Mouse (Mus musculus) hindbrain, embryonic 15.5 days (tissue): Measurements from ENCODE around the gene Flywch2. TPM values are rescaled to one million over a fixed set of nuclear protein-coding genes. Genes with fewer than 3 reads are reported as not detected.

Experiments used
- ATAC-seq: fragments of 200-750 bp; cut with Nextera tagmentation; 2 replicates; pipeline ENCODE4 v1.8.0; 2017; ENCODE audit warnings: low read depth, moderate number of reproducible peaks, moderate TSS enrichment; ENCODE audit not compliant: low FRiP score
- H3K27ac ChIP-seq: fragments of 300-500 bp; sonication (generic); replicated peaks from 2 replicates; pipeline ENCODE4 v1.5.1; 2015; ENCODE audit warnings: mild to moderate bottlenecking, inconsistent platforms
- H3K27me3 ChIP-seq: fragments of 300-500 bp; sonication (generic); 2 replicates; pipeline ENCODE4 v1.6.1; 2015; ENCODE audit warnings: control low read depth, inconsistent platforms
- H3K36me3 ChIP-seq: fragments of 300-500 bp; sonication (generic); 2 replicates; pipeline ENCODE4 v1.6.1; 2015; ENCODE audit warnings: control low read depth, inconsistent platforms
- H3K4me1 ChIP-seq: fragments of 300-500 bp; sonication (generic); replicated peaks from 2 replicates; pipeline ENCODE4 v1.6.1; 2015; ENCODE audit warnings: control low read depth, inconsistent platforms
- H3K4me2 ChIP-seq: fragments of 300-500 bp; sonication (generic); 2 replicates; pipeline ENCODE4 v1.6.1; 2015; ENCODE audit warnings: moderate library complexity, mild to moderate bottlenecking, inconsistent platforms
- H3K4me3 ChIP-seq: fragments of 300-500 bp; sonication (generic); 2 replicates; pipeline ENCODE4 v1.5.1; 2015; ENCODE audit warnings: mild to moderate bottlenecking, inconsistent platforms
- H3K9ac ChIP-seq: fragments of 300-500 bp; sonication (generic); 2 replicates; pipeline ENCODE4 v1.6.1; 2015; ENCODE audit warnings: inconsistent platforms
- H3K9me3 ChIP-seq: fragments of 300-500 bp; sonication (generic); 2 replicates; pipeline ENCODE4 v1.6.1; 2016; ENCODE audit warnings: control low read depth, inconsistent platforms
- WGBS: fragments of 180-500 bp; shearing (Covaris S2); methylation state at CpG from one replicate; pipeline ENCODE4 v1.1.7; 2015; 5-methylcytosine and 5-hydroxymethylcytosine counted together
- polyA plus RNA-seq: library from polyadenylated mRNA; unstranded; fragments of >200 nt; fragmentation: Nextera tagmentation; extraction: Ambion mirVana; gene quantifications from 2 replicates; pipeline ENCODE4 v1.2.1, GENCODE M21; 2015

Flywch2 gene
- polyA plus RNA-seq, 1 experiment from 2014 or later: 83.9 TPM

DNA sequence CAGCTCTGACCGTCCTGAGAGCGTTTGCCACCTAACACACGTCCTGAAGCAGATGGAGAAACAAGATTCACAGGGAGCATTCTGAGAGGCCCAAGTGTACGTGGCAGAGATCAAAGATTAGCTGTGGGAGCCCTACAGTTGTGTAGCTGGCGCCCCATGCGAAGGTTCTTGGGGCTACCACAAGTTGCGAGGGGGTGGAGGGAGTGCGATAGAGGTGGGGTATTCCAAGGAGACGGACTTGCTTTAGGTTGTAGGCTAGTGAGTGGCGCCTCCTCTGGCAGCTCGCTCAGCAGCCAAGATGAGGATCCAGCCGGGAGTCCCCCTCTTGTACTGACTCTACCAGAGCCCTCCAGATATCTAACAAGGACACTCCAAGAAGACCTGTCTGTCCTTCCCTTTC lies 39.6 kb downstream of the Flywch2 start:
- H3K9me3 ChIP-seq: no peaks in the 10 kb centered on the region
- H3K27ac ChIP-seq: no peak overlapping the region
- peaks cover 48% of the 10 kb centered on the region for H3K27me3 ChIP-seq
- peaks cover 28% of the 10 kb centered on the region for H3K4me1 ChIP-seq
- peaks cover 2% of the 10 kb centered on the region; the same call in 1 of the 2 replicates for H3K36me3 ChIP-seq
- H3K4me2 ChIP-seq: peak overlapping the region; percentile 90
- peak overlapping the region; percentile 44; the same call in 1 of the 2 replicates for H3K4me3 ChIP-seq
- no peak for ATAC-seq
- H3K9ac ChIP-seq: no peak overlapping the region
- 2% methylated on average over 12 of the region's 12 CpGs for WGBS

DNA sequence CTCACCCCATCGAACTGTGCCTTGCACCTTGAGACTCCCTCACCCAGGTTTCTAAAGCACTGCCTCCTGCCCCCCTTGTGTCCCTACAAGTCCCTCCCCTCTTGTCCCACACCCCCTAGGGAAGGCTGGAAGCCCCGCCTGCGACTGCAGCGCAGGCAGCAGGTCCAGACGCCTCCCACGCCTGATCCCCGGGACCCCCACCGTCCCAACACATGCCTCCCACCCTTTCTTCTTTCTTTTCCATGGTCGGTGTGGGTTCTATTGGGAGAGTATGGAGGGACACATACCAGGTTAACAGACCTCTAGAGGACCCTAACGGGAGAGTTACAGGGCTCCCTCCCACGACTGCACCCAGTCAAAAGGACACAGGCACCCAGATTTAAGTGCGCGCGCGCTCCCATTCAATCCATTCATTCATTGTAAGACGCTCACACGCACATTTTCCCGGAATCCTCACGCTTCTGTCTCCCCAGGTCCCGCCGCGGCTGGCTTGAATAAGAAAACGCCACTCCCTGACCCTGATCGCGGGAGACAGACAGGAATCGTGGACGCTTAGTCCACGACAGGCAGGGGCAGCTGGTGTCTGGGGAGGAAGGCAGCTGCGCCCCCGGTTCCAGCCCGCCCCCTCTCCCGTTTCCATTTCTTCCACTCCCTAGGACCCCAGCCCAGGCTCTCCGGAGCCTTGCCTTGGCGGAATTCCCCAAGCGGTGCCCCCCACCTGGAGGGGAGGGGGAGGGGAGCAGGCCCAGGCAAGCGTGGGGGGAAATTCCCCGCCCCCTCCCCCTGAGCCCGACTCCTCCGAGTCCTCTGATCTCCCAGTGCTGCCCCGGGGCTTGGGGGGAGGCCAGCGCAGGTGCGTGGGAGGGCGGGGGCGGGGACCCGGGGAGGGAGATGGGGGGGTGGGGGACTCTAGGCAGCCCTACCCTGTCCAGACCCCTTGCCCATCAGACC lies 40.3 kb downstream of the Flywch2 start, which contains the start of gene Kremen2:
Kremen2 (minus strand) TSS at position 533 of the 951 bp plus-strand sequence.
- H3K4me2 ChIP-seq: peak within 1 kb of the TSS; percentile 90
- no peaks in the 10 kb centered on the region for H3K36me3 ChIP-seq
- ATAC-seq: no peak
- peaks cover 54% of the 10 kb centered on the region for H3K27me3 ChIP-seq
- peaks cover 31% of the 10 kb centered on the region for H3K4me1 ChIP-seq
- no peak within 1 kb of the TSS for H3K27ac ChIP-seq
- H3K9me3 ChIP-seq: no peaks in the 10 kb centered on the region
- WGBS: under 1% methylated on average over 39 of the region's 45 CpGs
- peak within 1 kb of the TSS; percentile 44 for H3K4me3 ChIP-seq
- H3K9ac ChIP-seq: peak within 1 kb of the TSS; percentile 50

DNA sequence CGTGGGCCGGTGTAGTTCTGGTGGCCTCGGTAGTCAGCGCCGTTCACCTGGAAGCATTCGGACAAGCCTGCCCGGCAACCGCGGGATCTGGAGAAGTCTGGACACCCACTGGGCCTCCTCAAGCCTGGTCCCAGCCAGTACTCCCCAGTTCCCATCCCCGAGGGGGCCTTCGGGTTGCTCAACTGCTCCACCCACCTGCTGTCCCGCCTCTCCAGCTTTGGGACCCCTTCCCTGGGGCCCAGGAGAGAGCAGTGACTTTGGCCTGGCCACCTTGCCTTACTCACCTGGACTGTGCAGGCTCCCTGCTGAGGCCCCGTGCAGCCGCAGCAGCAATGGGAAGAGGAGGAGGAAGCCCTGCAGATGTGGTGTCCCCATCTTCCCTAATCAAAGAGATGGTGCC lies 41.2 kb downstream of the Flywch2 start:
- Histone ChIP-seq H3K4me1 (peaks cover 34% of the 10 kb centered on the region), H3K4me3 (peak overlapping the region; percentile 44), H3K27ac (no peak overlapping the region), H3K36me3 (no peaks in the 10 kb centered on the region), H3K9me3 (no peaks in the 10 kb centered on the region), H3K27me3 (peaks cover 54% of the 10 kb centered on the region), H3K4me2 (peak overlapping the region; percentile 90), H3K9ac (peak overlapping the region; percentile 50; the same call in 1 of the 2 replicates)
- no peak for ATAC-seq
- 4% methylated on average over 14 of the region's 14 CpGs for WGBS

- Histone ChIP-seq H3K4me1 (peaks cover 37% of the 10 kb centered on the region), H3K36me3 (no peaks in the 10 kb centered on the region), H3K27ac (no peak overlapping the region), H3K27me3 (peaks cover 54% of the 10 kb centered on the region), H3K4me3 (no peak overlapping the region), H3K4me2 (no peak overlapping the region), H3K9me3 (no peaks in the 10 kb centered on the region), H3K9ac (no peak overlapping the region)
- no peak for ATAC-seq
- 28% methylated on average over 8 of the region's 8 CpGs for WGBS
Measured at GRCm38 (mm10) chr17:23744076-23744475, 41.8 kb downstream of the Flywch2 start.

DNA sequence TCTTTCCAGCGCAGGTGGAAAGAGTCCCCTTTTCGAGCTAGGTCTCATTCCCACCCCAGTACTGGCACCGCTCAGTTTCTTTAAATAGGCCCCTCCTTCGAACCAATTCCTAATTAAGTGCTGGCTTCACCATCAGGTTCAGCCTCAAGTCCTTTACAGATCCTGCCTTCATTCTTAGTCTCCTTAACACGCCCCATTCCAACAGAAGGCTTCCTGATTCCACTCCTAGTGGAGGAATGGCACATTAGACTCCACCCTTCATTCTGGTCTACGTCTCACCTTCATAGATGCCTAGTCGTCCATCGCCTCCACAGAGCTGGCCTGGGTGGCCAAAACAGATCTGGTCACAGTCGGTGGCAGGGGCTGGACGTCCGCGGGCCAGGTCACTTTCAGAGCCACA lies 42.9 kb downstream of the Flywch2 start:
- 63% methylated on average over 12 of the region's 12 CpGs for WGBS
- ATAC-seq: no peak
- Histone ChIP-seq H3K36me3 (no peaks in the 10 kb centered on the region), H3K9me3 (no peaks in the 10 kb centered on the region), H3K4me1 (peaks cover 48% of the 10 kb centered on the region), H3K27me3 (peaks cover 54% of the 10 kb centered on the region), H3K9ac (no peak overlapping the region), H3K4me3 (peak overlapping the region; percentile 30; the same call in 1 of the 2 replicates), H3K4me2 (peak overlapping the region; percentile 50; the same call in 1 of the 2 replicates), H3K27ac (no peak overlapping the region)

- no peaks in the 10 kb centered on the region for H3K9me3 ChIP-seq
- H3K36me3 ChIP-seq: no peaks in the 10 kb centered on the region
- WGBS: 7% methylated on average over 44 of the region's 44 CpGs
- H3K4me2 ChIP-seq: peak overlapping the region; percentile 50
- no peak overlapping the region for H3K27ac ChIP-seq
- ATAC-seq: no peak
- peaks cover 55% of the 10 kb centered on the region for H3K4me1 ChIP-seq
- no peak overlapping the region for H3K9ac ChIP-seq
- H3K27me3 ChIP-seq: peaks cover 54% of the 10 kb centered on the region
- peak overlapping the region; percentile 30 for H3K4me3 ChIP-seq
Measured at GRCm38 (mm10) chr17:23742210-23742793, 43.6 kb downstream of the Flywch2 start.

DNA sequence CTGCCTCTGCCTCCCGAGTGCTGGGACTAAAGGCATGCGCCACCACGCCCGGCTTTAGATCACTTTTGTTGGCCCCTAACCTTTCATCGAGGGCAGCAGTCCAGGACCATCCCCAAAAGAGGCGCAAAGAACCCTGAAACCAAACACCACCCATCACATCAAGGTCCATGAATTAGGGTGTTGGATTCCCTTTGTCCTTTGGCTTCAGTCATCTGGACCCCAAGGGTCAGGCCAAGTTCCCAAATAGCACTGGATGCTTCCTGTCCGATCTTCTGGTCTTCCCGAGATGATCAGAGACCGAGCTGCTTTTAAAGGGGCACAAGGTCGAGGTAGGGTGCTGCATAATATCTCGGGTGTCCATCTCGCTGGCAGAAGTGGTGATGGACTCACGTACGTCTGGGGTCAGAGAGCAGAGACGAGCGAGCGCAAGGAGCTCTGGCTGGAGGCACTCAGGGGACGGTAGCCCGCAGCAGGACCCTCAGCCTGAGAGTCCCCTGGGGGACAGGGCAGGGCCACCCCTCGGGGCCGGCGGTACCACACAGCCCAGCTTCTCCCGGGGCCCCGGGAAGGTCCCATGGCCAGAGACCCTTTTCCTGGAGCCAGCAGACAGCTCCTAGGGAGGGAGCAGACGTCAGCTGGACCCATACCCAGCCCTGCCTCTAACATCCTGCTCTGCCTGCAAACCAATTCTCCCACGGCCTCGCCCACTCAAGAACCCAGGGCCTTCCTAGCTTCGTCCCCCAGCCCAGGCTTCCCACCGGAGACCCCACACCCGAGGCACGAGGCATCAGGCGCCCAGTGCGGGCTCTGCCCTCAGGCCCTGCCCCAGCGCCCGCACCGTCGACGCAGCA lies 44.3 kb downstream of the Flywch2 start:
- Histone ChIP-seq H3K4me1 (peaks cover 56% of the 10 kb centered on the region), H3K27me3 (peaks cover 48% of the 10 kb centered on the region), H3K4me2 (peak overlapping the region; percentile 50; the same call in 1 of the 2 replicates), H3K4me3 (peak overlapping the region; percentile 30), H3K9me3 (no peaks in the 10 kb centered on the region), H3K9ac (no peak overlapping the region), H3K27ac (no peak overlapping the region), H3K36me3 (0 out of 2 replicates have a peak, but pooled peaks cover 3% of the 10 kb centered on the region)
- no peak for ATAC-seq
- 51% methylated on average over 38 of the region's 38 CpGs for WGBS

GRCm38 (mm10) chr17:23740598-23741021 lies 45.3 kb downstream of the Flywch2 start, which contains the start of gene Paqr4:
Paqr4 (minus strand) TSS chr17:23740867.
- peak within 1 kb of the TSS; percentile 89 for H3K4me2 ChIP-seq
- ATAC-seq: no peak; the same call in 1 of the 2 replicates
- 8% methylated on average over 13 of the region's 13 CpGs for WGBS
- peak within 1 kb of the TSS; percentile 84 for H3K27ac ChIP-seq
- H3K36me3 ChIP-seq: 0 out of 2 replicates have a peak, but pooled peaks cover 11% of the 10 kb centered on the region
- peak within 1 kb of the TSS; percentile 75 for H3K9ac ChIP-seq
- no peaks in the 10 kb centered on the region for H3K9me3 ChIP-seq
- peaks cover 48% of the 10 kb centered on the region for H3K4me1 ChIP-seq
- peaks cover 45% of the 10 kb centered on the region for H3K27me3 ChIP-seq
- peak within 1 kb of the TSS; percentile 73 for H3K4me3 ChIP-seq

GRCm38 (mm10) chr17:23740136-23740584 lies 45.7 kb downstream of the Flywch2 start:
- peaks cover 44% of the 10 kb centered on the region for H3K4me1 ChIP-seq
- H3K9ac ChIP-seq: peak overlapping the region; percentile 75
- H3K4me3 ChIP-seq: peak overlapping the region; percentile 73
- peak overlapping the region; percentile 84 for H3K27ac ChIP-seq
- peaks cover 43% of the 10 kb centered on the region for H3K27me3 ChIP-seq
- under 1% methylated on average over 37 of the region's 46 CpGs for WGBS
- H3K4me2 ChIP-seq: peak overlapping the region; percentile 89
- H3K36me3 ChIP-seq: 0 out of 2 replicates have a peak, but pooled peaks cover 12% of the 10 kb centered on the region
- peak; percentile 88 for ATAC-seq
- no peaks in the 10 kb centered on the region for H3K9me3 ChIP-seq

GRCm38 (mm10) chr17:23739202-23740135 lies 46.4 kb downstream of the Flywch2 start:
- Histone ChIP-seq H3K27me3 (peaks cover 36% of the 10 kb centered on the region), H3K36me3 (0 out of 2 replicates have a peak, but pooled peaks cover 12% of the 10 kb centered on the region), H3K4me3 (peak overlapping the region; percentile 73), H3K4me2 (peak overlapping the region; percentile 89), H3K9me3 (no peaks in the 10 kb centered on the region), H3K27ac (peak overlapping the region; percentile 84), H3K4me1 (peaks cover 37% of the 10 kb centered on the region), H3K9ac (peak overlapping the region; percentile 75)
- ATAC-seq: peak; percentile 27
- under 1% methylated on average over 47 of the region's 48 CpGs for WGBS
